Mouse (Mus musculus): ENCODE measurements around the gene Hoxb5.

The Hoxb5 gene

GRCm38 (mm10) chr11:96272024-96272921 lies 30.9 kb upstream of the Hoxb5 start:
- no peak for DNase-seq (ENCODE audit: low read depth)

- no peak for DNase-seq (ENCODE audit: low read depth)
These were observed 28.7 kb upstream of the Hoxb5 start for GRCm38 (mm10) chr11:96274428-96274827.

DNA sequence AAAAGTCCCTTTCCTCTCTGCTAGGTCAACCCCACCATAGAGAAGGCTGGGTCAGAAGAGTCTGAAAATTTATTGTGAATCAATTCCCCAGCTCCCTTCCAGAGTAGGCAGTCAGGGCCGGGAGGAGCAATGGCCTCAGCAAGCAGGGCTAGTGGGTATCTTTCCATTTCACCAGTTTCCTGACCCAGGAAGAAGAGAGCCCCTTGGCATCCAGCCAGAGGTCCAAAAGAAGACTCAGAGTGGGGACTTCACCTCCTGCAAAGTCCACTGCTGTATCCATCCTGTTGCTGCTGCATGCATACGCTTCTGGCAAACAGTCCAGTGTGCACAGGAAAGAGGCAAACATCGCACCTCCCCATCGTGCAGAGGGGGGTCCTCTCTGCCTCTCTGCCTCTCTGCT lies 27.2 kb upstream of the Hoxb5 start:
- no peak for DNase-seq (ENCODE audit: low read depth)

- DNase-seq (ENCODE audit: low read depth): no peak
These were observed 25.7 kb upstream of the Hoxb5 start for GRCm38 (mm10) chr11:96277151-96278044.

DNA sequence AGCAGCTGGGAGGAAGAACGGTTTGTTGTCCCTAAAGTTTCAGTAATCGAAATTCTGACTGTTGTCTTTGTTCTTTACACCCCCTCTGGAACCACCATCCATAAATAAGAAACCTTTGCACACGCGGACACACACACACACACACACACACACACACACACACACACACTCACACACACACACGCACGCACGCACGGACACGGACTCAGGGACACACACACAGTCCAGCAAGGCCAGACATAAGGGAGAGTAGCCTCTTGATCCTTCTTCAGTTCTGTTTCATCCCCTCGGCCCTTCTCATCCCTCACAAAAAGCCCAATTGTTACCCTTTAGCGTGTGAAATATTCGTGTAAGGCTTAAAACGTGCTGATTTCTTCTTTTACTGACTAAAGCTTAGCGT lies 24.8 kb upstream of the Hoxb5 start:
- no peak for DNase-seq (ENCODE audit: low read depth)

GRCm38 (mm10) chr11:96278773-96279172 lies 24.4 kb upstream of the Hoxb5 start:
- peak; percentile 58 for DNase-seq (ENCODE audit: low read depth)

DNA sequence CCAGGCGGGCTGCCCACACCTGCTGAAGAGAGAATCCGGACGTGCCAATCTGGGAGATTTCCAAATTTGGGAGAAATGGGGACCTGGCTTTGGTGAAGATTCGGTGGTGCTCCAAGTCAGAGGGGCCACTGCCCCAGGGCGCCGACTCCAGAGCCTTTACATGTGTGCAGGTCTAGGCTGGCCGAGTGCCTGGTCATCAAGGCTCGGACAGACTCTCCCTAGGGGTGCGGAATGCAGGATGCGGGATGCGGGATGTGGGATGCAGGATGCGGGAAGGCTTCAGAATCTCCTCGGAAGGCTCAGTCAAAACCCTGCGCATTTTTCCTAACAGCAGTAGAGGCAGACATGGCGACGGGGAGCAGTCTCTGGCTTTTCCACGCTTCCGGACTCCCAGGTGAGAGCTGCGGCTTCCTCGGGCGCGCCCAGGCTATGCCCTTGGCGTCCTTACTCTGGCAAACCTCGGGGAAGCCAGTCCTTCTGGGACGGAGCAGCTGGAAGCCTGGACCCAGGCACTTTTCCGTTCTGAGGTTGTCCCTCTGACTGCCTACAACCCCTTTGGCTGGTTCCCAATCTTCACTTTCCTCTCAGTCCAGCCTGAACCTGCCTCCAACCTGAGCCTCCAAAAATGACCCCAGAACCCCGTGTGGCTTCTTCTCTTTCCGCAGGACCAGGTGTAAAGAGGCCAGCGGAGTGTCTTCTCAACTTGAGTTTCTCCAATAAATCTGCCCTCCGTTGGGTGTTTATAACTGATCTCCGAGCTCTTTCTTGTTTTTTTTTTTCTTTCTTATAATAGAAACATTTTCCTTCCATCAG lies 23.5 kb upstream of the Hoxb5 start:
- DNase-seq (ENCODE audit: low read depth): no peak

DNA sequence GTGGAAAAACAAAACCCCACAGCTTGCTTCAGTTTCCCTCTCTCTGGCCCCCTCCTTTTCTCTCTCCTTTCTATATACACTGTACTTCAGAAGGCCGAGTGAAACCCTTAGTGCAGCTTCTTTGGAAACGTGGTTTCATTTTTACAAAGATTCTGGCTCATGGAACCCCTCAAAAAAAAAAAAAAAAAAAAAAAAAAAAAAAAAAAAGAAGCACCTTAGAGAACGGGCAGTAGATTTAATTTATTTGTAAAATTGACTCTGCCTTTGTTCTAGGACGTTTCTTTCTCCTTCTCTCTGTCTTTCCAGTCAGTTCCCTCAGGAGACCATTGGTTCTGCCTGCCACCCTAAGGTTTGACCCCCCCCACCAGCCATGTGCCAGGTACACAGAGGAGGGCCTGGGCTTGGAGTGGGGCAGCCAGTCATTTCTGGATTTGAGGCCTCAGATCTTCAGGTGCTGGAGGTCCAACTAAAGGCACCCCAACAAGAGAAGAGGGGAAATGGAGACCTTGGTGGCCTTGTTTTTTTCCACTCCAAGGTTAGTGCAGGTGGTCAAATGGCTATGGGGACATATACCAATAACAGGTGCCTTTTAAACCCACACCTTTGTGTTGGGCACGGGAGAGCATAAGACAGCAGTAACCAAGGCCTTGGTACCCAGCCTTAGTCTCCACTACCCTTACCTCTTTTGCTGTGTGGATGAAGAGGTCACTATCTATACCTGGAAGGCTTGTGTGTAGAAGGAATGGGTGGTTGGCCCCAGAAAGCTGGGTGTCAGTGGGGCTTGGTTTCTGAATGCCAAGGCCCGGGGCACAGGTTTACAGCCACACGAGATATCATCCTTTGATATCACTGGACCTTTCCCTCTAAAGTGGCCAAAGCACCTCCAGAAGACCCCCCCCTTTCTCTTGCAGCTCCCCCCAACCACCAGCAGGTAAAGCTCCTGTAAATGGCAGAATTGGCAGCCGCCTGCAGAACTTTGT lies 22.4 kb upstream of the Hoxb5 start:
- no peak for DNase-seq (ENCODE audit: low read depth)

GRCm38 (mm10) chr11:96281396-96281795 lies 21.7 kb upstream of the Hoxb5 start:
- no peak for DNase-seq (ENCODE audit: low read depth)

GRCm38 (mm10) chr11:96281855-96282570 lies 21.1 kb upstream of the Hoxb5 start, which contains the start of gene Hoxb8:
TSS of gene Hoxb8 (plus strand) at chr11:96281905.
- no peak for DNase-seq (ENCODE audit: low read depth)

- DNase-seq (ENCODE audit: low read depth): no peak
These were observed 20.2 kb upstream of the Hoxb5 start for GRCm38 (mm10) chr11:96282795-96283430.

- DNase-seq (ENCODE audit: low read depth): no peak
These were observed 18.9 kb upstream of the Hoxb5 start for GRCm38 (mm10) chr11:96284041-96284749.

DNA sequence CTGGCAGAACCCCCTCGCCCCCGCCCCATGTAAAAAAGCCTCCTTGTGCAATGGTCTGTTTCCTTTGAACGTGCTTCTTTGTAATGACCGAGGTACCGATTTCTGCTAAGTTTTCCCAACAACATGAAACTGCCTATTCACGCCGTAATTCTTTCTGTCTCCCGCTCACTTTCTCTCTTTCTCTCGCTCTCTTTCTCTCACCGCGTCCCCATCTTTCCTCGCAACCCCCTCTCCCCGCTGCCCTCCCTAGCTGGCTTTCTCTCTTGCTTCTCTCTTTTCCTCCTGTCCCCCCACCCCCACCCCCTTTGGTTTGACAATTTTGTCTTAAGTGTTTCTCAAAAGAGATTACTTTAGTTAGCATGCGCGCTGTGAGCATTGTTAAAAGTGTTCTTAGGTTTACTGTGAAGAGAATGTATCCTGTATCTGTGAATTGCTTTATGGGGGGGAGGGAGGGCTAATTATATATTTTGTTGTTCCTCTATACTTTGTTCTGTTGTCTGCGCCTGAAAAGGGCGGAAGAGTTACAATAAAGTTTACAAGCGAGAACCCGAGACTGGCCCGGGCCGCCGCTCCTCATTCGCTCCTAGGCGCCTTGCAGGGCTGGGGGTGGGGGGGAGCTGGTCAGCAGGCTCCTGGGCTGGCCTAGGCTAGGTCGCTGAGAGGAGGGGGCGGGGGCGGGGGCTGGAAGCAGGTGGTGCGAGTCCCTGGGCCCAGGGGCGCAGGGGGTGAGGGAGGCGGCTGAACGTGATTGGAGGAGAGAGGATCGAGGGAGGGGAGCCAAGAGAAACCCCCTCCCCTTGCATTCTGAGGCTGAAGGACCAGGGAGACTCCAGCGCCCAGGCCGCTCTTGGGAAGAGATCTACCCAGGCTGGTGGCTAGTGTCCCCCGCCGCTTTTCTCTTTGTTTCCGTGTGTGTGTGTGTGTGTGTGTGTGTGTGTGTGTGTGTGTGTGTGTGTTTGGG lies 18.1 kb upstream of the Hoxb5 start:
- DNase-seq (ENCODE audit: low read depth): no peak

DNA sequence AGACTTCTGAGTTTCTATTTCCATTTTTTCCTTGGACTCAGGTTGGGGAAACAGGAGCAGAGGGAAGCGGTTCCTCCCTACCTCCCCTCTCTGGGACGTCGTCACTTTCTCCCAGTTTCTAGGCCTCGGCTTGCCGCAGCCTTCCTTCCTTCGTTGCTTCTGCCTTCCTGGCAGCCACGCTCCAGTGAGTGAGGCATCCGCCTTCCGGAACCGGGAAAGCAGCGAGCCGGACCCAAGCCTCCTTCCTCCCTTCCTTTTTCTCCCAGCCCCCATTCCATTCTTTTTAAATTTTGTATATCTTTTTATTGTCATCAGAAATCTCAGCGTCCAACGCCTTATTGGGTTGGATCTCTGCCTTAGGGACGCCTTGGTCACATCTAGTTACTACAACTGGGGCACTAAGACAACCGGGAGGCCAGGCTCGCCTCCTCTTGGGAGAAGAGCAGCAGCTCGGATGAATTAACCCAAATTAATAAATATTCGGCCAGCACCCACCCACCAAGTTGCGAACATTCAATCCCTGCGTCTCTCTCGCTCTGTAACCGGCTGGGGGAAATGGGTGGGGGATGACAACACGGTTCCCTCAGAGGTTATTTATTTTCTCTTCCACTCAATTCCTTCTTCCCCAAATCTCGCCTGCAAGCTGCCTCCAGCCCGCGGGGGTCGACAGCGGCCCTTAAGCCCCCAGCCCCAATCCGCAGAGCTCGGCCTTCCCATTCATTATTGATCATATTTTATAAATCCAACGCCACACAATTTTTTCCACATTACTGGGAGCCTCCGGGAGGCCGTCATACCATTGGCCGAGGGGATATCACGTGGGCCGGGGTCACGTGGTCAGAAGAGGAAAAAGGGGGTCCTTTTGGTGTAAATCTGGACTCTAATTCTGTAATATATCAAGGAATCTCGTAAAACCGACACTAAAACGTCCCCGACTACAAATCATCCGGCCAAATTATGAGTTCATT lies 17.1 kb upstream of the Hoxb5 start, which contains the start of gene Hoxb7:
Gene Hoxb7, plus strand, starts transcription at position 853 of the 968 bp plus-strand sequence.
- no peak for DNase-seq (ENCODE audit: low read depth)

GRCm38 (mm10) chr11:96286739-96287385 lies 16.3 kb upstream of the Hoxb5 start:
- no peak for DNase-seq (ENCODE audit: low read depth)

- DNase-seq (ENCODE audit: low read depth): no peak
These were observed 15.7 kb upstream of the Hoxb5 start for GRCm38 (mm10) chr11:96287411-96287810.

All from fibroblast of lung, adult 2 months (primary cell).